Mouse (Mus musculus): Measurements from ENCODE around the gene Dazap2. TPM values are rescaled to one million over a fixed set of nuclear protein-coding genes. Genes with fewer than 3 reads are reported as not detected.
A peak's percentile ranks its signal among the peaks of the same experiment; 100 is the strongest.
"Not testable (repeated sequence)": the region's sequence is repeated elsewhere in the genome, so short reads cannot be mapped to it uniquely, and the experiment has no call there.

Dazap2 gene
- polyA plus RNA-seq, 1 experiment from 2014 or later = 99.3 TPM

DNA sequence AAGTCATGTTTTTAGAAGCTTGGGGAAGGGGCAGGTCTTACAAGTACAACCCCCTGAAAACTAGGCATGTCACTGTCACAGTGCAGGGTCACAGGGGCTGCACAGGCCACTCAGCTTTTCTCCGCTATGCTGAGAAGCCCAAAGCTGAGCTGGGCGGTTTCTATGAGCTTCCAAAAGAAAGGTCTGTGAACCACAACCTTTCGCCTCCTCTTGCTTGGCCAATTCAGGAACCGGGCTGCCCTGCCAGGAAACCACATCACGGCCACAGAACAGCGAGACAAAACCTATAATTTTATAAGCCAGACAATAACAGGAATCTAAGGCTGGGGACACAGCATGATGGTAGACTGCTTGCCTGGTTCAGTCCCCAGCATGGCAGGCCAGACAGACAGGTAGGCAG is 26.9 kb upstream of the Dazap2 start:
- peaks cover 49% of the 10 kb centered on the region for H3K36me3 ChIP-seq

DNA sequence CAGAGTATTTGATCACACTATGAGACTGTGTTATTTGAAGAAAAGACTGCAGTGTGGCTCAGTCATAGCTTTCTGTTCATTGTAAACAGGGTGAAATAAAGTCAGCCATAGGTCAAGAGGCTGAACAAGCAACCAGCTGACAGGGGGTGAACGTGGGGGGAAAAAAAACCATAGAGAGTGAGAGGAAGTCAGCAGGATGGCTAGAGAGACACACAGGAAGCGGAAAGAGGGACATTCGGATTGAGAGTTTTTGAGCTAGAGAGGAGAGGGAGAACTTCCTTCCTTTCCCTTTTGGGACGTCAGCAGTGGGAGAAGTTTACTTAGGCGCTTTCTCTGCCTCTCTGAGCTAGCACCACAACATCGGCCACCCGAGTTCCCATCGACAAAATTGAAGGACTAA is 24.7 kb upstream of the Dazap2 start:
- WGBS = 78% methylated on average over 8 of the region's 8 CpGs
- H3K4me3 ChIP-seq (replicated peaks) = no peak overlapping the region
- H3K9ac ChIP-seq (replicated peaks) = no peak overlapping the region
- no peaks in the 10 kb centered on the region for H3K9me3 ChIP-seq (replicated peaks)
- H3K36me3 ChIP-seq = peaks cover 38% of the 10 kb centered on the region
- H3K4me2 ChIP-seq = no peak overlapping the region
- no peaks in the 10 kb centered on the region for H3K27me3 ChIP-seq (replicated peaks)
- H3K27ac ChIP-seq (replicated peaks) = no peak overlapping the region
- ATAC-seq (ENCODE audit: low FRiP score) = no peak
- no peaks in the 10 kb centered on the region for H3K4me1 ChIP-seq

More for the DNA sequence above, 26.9 kb upstream of the Dazap2 start:
- Histone ChIP-seq H3K4me1 (no peaks in the 10 kb centered on the region), H3K4me2 (no peak overlapping the region), H3K4me3 (replicated peaks) (no peak overlapping the region), H3K27me3 (replicated peaks) (no peaks in the 10 kb centered on the region), H3K9me3 (replicated peaks) (no peaks in the 10 kb centered on the region), H3K9ac (replicated peaks) (no peak overlapping the region), H3K27ac (replicated peaks) (no peak overlapping the region)
- WGBS = 89% methylated on average over 6 of the region's 6 CpGs
- no peak for ATAC-seq (ENCODE audit: low FRiP score)

DNA sequence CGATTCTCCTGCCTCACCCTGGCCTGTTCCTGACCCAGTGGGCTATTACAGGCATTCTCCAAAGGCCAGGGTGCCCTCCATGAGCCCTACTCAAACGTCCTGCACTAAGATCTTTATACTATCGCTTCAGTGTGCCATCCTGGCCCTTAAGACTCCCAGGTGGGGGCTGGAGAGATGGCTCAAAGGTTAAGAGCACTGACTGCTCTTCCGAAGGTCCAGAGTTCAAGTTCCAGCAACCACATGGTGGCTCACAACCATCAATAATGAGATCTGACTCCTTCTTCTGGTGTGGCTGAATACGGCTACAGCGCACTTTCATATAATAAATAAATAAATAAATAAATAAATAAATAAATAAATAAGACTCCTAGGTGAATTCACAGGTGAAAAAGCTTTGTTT is 22.3 kb upstream of the Dazap2 start:
- no peak overlapping the region for H3K9ac ChIP-seq (replicated peaks)
- no peak for ATAC-seq (ENCODE audit: low FRiP score)
- no peaks in the 10 kb centered on the region for H3K27me3 ChIP-seq (replicated peaks)
- no peak overlapping the region for H3K27ac ChIP-seq (replicated peaks)
- 81% methylated on average over 6 of the region's 6 CpGs for WGBS
- no peaks in the 10 kb centered on the region for H3K4me1 ChIP-seq
- no peak overlapping the region for H3K4me3 ChIP-seq (replicated peaks)
- H3K9me3 ChIP-seq (replicated peaks) = no peaks in the 10 kb centered on the region
- H3K4me2 ChIP-seq = no peak overlapping the region
- peaks cover 14% of the 10 kb centered on the region for H3K36me3 ChIP-seq

DNA sequence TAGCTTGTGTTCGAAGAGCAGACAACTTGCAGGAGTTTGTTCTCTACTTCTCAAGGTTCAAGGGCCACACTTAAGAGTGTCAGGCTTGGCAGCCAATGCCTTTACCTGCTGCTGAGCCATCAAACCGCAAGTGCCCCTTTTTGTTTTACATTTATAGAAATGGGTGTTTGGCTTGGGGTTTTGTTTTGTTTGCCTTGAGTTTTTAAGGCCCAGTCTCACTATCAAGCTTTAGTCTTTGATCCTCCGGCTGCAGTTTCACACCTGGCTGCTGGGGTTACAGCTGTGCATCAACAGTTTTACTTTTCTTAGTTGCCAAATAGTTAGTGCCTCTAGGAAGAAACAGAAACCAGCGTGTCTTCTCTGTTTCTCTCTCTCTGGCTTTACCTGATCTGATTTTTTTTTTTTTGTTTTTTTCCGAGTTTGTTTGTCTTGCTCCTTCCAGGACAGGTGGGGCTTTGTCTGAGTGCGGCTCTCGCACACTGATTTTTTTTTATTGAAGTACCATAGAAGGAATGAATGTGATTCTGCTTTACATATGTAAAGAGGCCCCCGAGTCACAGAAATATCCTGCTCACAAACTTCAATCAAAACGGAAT is 16.8 kb upstream of the Dazap2 start:
- Histone ChIP-seq H3K9me3 (replicated peaks) (no peaks in the 10 kb centered on the region), H3K27ac (replicated peaks) (peak overlapping the region; percentile 81), H3K4me1 (peaks cover 20% of the 10 kb centered on the region), H3K27me3 (replicated peaks) (0 out of 2 replicates have a peak, but pooled peaks cover 3% of the 10 kb centered on the region), H3K36me3 (no peaks in the 10 kb centered on the region), H3K9ac (replicated peaks) (peak overlapping the region; percentile 84), H3K4me3 (replicated peaks) (peak overlapping the region; percentile 78), H3K4me2 (peak overlapping the region; percentile 90)
- WGBS = 20% methylated on average over 9 of the region's 9 CpGs
- ATAC-seq (ENCODE audit: low FRiP score) = no peak

DNA sequence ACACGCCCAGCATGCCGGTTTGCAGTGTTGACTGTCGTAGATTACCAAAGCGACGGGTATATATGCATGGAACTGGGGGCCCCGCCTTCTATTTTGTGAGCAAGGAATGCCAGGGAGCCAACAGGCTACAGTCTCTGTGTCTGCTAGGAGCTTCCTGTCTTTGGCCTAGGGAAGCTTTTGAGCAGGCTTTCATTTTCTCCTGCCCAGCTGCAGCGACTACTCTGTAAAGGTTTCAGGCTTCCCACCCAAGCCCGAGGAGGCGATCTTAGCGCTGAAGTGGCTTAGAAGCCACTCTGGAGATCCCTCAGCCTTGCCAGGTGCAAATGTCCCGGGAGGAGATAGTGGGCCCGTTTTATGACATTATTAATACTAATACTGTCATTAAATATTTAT is 16.3 kb upstream of the Dazap2 start:
- no peaks in the 10 kb centered on the region for H3K9me3 ChIP-seq (replicated peaks)
- ATAC-seq (ENCODE audit: low FRiP score) = peak; percentile 44
- under 1% methylated on average over 12 of the region's 12 CpGs for WGBS
- peak overlapping the region; percentile 90 for H3K4me2 ChIP-seq
- peaks cover 20% of the 10 kb centered on the region for H3K4me1 ChIP-seq
- H3K27me3 ChIP-seq (replicated peaks) = 0 out of 2 replicates have a peak, but pooled peaks cover 3% of the 10 kb centered on the region
- peak overlapping the region; percentile 78 for H3K4me3 ChIP-seq (replicated peaks)
- peak overlapping the region; percentile 81 for H3K27ac ChIP-seq (replicated peaks)
- peak overlapping the region; percentile 84 for H3K9ac ChIP-seq (replicated peaks)
- H3K36me3 ChIP-seq = no peaks in the 10 kb centered on the region

DNA sequence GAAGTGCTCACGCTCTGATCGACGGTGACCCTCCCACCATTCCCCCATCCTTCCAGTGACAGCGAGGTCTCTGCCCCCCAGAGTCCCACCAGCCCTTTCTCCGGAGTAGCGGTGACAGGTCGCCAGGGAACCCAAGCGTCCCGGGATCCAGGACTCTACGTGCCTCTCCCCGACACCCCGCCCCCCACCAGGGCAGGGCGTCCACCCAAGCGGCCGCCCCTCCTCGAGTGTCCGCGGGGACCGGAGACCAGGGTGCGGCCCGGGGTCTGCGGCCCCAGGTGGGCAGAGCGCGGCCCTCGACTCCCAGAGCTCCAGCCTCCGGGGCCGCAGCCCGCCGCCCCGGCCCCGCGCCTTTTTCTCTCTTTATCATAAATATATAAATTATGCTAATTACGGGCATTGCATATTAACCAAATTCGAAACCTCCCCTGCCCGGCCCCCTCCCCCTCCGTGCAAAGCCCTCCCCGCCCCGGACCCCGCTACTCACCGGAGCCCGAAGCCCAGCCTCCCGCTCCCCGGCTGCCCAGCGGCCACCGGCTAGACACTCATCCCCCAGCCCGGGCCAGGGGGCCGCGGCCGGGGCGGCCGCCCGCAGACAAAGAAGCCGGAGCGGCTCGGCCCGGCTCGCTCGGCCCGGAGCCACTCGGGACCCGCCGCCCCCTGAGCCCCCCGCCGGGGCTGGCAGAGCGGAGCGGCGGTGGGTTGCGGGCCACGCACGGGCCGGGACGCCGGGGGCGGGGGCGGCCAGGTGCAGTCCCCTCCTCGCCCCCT is 15.7 kb upstream of the Dazap2 start, which contains the start of gene Pou6f1:
Gene Pou6f1, minus strand, starts transcription at position 709 of the 771 bp plus-strand sequence.
- ATAC-seq (ENCODE audit: low FRiP score) = peak; percentile 73
- under 1% methylated on average over 47 of the region's 76 CpGs for WGBS
- H3K9ac ChIP-seq (replicated peaks) = peak within 1 kb of the TSS; percentile 84
- peak within 1 kb of the TSS; percentile 81 for H3K27ac ChIP-seq (replicated peaks)
- no peaks in the 10 kb centered on the region for H3K36me3 ChIP-seq
- H3K9me3 ChIP-seq (replicated peaks) = no peaks in the 10 kb centered on the region
- H3K4me2 ChIP-seq = peak within 1 kb of the TSS; percentile 90
- H3K4me1 ChIP-seq = peaks cover 21% of the 10 kb centered on the region
- H3K4me3 ChIP-seq (replicated peaks) = peak within 1 kb of the TSS; percentile 78
- H3K27me3 ChIP-seq (replicated peaks) = 0 out of 2 replicates have a peak, but pooled peaks cover 3% of the 10 kb centered on the region

DNA sequence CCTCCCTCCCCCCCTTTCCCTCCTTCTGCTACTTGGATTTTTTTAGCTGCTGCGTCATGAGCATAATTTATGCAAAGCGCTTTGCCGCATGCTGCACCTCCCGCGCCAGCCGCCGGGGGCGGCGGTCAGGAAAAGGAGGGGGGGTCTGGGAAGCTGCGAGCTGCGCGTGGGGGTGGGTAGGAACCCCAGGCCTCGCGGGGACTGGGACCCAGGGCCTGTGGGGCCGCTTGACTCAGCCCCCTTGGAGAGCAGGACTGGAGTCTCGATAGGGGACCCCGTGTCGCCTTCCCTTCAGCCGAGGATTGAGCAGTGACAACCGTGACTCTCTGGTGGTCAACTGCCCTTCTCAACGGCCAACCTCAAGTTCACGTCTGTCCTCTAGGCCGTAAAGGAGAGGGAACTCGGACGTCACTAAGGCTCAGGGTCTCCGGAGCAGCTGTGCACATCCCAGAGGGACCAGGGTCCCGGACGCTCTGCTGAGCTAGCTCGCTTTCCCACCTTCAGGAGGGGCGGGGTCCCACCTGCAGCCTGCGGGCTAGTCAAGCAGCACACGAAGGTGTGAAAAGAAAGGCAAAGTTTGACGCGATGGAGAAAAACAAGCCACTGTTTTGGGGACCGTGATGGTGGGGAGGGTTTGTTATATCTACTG is 15.0 kb upstream of the Dazap2 start:
- peak; percentile 78 for ATAC-seq (ENCODE audit: low FRiP score)
- Histone ChIP-seq H3K4me1 (peaks cover 28% of the 10 kb centered on the region), H3K4me2 (peak overlapping the region; percentile 90), H3K4me3 (replicated peaks) (peak overlapping the region; percentile 78), H3K27ac (replicated peaks) (peak overlapping the region; percentile 81), H3K9me3 (replicated peaks) (no peaks in the 10 kb centered on the region), H3K36me3 (no peaks in the 10 kb centered on the region), H3K27me3 (replicated peaks) (0 out of 2 replicates have a peak, but pooled peaks cover 3% of the 10 kb centered on the region), H3K9ac (replicated peaks) (peak overlapping the region; percentile 84)
- WGBS = under 1% methylated on average over 33 of the region's 35 CpGs

DNA sequence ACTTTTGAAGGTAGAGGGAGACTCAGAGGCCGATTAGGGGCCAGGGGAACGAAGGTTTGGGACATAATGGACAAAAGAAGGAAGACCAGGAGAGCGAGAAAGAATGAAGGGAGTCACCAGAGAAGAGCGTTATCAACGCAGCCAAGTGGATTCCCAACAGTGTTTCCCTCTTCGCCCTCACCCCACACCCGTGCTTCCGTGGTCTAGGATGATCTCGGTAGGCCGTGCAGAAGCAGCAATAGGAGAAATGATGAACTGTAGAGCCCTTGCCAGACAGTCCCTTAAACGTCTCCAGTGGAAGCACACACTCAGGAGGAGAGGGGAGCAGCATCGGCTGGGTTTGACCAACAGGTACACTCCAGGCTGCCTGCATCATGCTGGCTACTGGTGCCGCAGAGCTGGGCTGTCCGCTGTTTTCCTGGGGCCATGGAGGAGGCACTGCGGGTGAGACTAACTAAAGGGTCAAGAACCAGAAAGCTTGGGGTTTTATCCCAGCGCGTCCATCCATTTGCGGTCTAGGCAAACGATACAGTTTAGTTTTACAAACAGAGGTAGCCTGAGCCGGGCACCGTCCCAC is 14.4 kb upstream of the Dazap2 start:
- Histone ChIP-seq H3K27ac (replicated peaks) (no peak overlapping the region), H3K27me3 (replicated peaks) (0 out of 2 replicates have a peak, but pooled peaks cover 3% of the 10 kb centered on the region), H3K9ac (replicated peaks) (no peak overlapping the region), H3K9me3 (replicated peaks) (no peaks in the 10 kb centered on the region), H3K4me2 (peak overlapping the region; percentile 90), H3K36me3 (no peaks in the 10 kb centered on the region), H3K4me1 (peaks cover 32% of the 10 kb centered on the region), H3K4me3 (replicated peaks) (peak overlapping the region; percentile 78)
- ATAC-seq (ENCODE audit: low FRiP score) = no peak
- 17% methylated on average over 21 of the region's 21 CpGs for WGBS

DNA sequence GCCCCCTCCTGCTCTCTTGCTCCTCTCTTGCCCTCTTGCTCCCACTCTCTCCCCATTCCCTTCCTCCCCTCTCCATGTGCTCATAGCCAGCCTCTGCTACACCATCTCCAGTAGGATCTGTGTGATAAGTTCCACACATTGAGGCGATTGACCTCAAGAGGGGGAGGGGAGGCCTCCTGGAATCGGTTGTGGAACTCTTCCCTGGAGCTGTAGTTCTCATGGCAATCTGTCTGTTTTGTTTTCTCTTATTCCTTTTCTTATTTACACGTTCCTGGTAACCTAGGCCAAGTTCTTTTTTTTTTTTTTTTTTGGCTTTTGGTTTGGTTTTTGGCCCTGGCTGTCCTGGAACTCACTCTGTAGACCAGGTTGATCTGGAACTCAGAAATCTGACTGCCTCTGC is 13.5 kb upstream of the Dazap2 start:
- Histone ChIP-seq H3K4me1 (peaks cover 32% of the 10 kb centered on the region), H3K4me3 (replicated peaks) (no peak overlapping the region), H3K4me2 (no peak overlapping the region), H3K9ac (replicated peaks) (no peak overlapping the region), H3K36me3 (no peaks in the 10 kb centered on the region), H3K27ac (replicated peaks) (no peak overlapping the region), H3K9me3 (replicated peaks) (no peaks in the 10 kb centered on the region), H3K27me3 (replicated peaks) (0 out of 2 replicates have a peak, but pooled peaks cover 3% of the 10 kb centered on the region)
- 49% methylated on average over 3 of the region's 3 CpGs for WGBS
- ATAC-seq (ENCODE audit: low FRiP score) = no peak

DNA sequence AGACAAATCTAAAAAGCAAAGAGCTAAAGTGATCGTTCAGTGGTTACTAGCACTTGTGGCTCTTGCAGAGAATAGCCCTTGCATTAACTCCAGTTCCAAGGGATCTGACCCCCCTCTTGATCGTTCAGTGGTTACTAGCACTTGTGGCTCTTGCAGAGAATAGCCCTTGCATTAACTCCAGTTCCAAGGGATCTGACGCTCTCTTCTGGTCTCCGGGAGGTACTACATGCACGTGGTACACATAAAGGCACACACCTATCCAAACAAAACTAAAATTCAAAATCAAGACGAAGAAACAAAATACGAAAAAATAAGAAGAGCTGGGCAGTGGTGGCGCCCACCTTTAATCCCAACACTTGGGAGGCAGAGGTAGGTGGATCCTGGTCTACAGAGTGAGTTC is 8.5 kb upstream of the Dazap2 start:
- not testable (repeated sequence) for H3K27ac ChIP-seq (replicated peaks); H3K9ac ChIP-seq (replicated peaks); H3K27me3 ChIP-seq (replicated peaks); H3K4me3 ChIP-seq (replicated peaks); H3K9me3 ChIP-seq (replicated peaks); ATAC-seq (ENCODE audit: low FRiP score); H3K36me3 ChIP-seq; H3K4me2 ChIP-seq
- 94% methylated on average over 8 of the region's 8 CpGs for WGBS
- H3K4me1 ChIP-seq = peaks cover 15% of the 10 kb centered on the region

DNA sequence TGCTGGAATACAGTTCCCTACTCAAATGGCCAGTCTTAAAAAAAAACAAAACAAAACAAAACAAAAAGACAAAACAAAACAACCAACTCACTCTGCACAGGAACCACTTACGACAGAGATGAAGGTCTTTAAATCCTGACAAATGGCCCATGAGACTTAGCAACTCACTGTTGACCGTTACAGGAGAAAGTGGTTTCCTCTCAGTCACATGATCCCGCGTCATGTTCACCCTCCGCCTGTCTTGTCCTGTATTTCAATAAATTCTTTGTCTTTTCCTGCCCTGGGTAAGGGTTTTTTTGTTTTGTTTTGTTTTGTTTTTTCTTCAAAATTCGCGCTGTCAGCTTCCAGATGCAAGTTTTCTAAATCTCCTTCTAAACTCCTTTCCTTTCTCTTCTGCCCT is 3.2 kb upstream of the Dazap2 start:
- Histone ChIP-seq H3K36me3 (no peaks in the 10 kb centered on the region), H3K4me2 (no peak overlapping the region), H3K27me3 (replicated peaks) (no peaks in the 10 kb centered on the region), H3K4me3 (replicated peaks) (no peak overlapping the region), H3K27ac (replicated peaks) (no peak overlapping the region), H3K9ac (replicated peaks) (no peak overlapping the region), H3K9me3 (replicated peaks) (no peaks in the 10 kb centered on the region), H3K4me1 (peaks cover 28% of the 10 kb centered on the region)
- no peak for ATAC-seq (ENCODE audit: low FRiP score)
- WGBS = 83% methylated on average over 7 of the region's 7 CpGs
